Mouse (Mus musculus): ENCODE measurements around the gene Drc3.
A peak's percentile ranks its signal among the peaks of the same experiment; 100 is the strongest.

Drc3 gene

GRCm38 (mm10) chr11:60352559-60353411 lies at the start of gene Drc3, which contains the start of gene Tom1l2:
Gene Drc3, plus strand, starts transcription at chr11:60353329.
Gene Tom1l2, minus strand, starts transcription at chr11:60352905.
- DNase-seq (ENCODE audit: low read depth, low spot score) = peak; percentile 99

GRCm38 (mm10) chr11:60303497-60303896 lies 49.6 kb upstream of the Drc3 start:
- DNase-seq (ENCODE audit: low read depth, low spot score) = no peak

- no peak for DNase-seq (ENCODE audit: low read depth, low spot score)
These were observed 47.5 kb upstream of the Drc3 start for GRCm38 (mm10) chr11:60305611-60306010.

- DNase-seq (ENCODE audit: low read depth, low spot score) = peak; percentile 48
These were observed 46.3 kb upstream of the Drc3 start for GRCm38 (mm10) chr11:60306834-60307233.

- DNase-seq (ENCODE audit: low read depth, low spot score) = no peak
These were observed 45.7 kb upstream of the Drc3 start for GRCm38 (mm10) chr11:60307375-60307825.

GRCm38 (mm10) chr11:60308061-60308460 lies 45.1 kb upstream of the Drc3 start:
- DNase-seq (ENCODE audit: low read depth, low spot score) = no peak

- DNase-seq (ENCODE audit: low read depth, low spot score) = no peak
These were observed 44.5 kb upstream of the Drc3 start for GRCm38 (mm10) chr11:60308506-60309116.

- no peak for DNase-seq (ENCODE audit: low read depth, low spot score)
These were observed 43.3 kb upstream of the Drc3 start for GRCm38 (mm10) chr11:60309875-60310274.

- DNase-seq (ENCODE audit: low read depth, low spot score) = no peak
These were observed 41.9 kb upstream of the Drc3 start for GRCm38 (mm10) chr11:60311025-60311854.

GRCm38 (mm10) chr11:60316250-60316649 lies 36.9 kb upstream of the Drc3 start:
- DNase-seq (ENCODE audit: low read depth, low spot score) = no peak

- DNase-seq (ENCODE audit: low read depth, low spot score) = no peak
These were observed 36.2 kb upstream of the Drc3 start for GRCm38 (mm10) chr11:60316883-60317282.

- DNase-seq (ENCODE audit: low read depth, low spot score) = no peak
These were observed 35.6 kb upstream of the Drc3 start for GRCm38 (mm10) chr11:60317376-60318102.

- DNase-seq (ENCODE audit: low read depth, low spot score) = no peak
These were observed 34.4 kb upstream of the Drc3 start for GRCm38 (mm10) chr11:60318716-60319115.

GRCm38 (mm10) chr11:60319257-60320066 lies 33.7 kb upstream of the Drc3 start:
- no peak for DNase-seq (ENCODE audit: low read depth, low spot score)

- peak; percentile 38 for DNase-seq (ENCODE audit: low read depth, low spot score)
These were observed 32.6 kb upstream of the Drc3 start for GRCm38 (mm10) chr11:60320426-60321037.

GRCm38 (mm10) chr11:60321438-60321837 lies 31.7 kb upstream of the Drc3 start:
- no peak for DNase-seq (ENCODE audit: low read depth, low spot score)

GRCm38 (mm10) chr11:60323731-60324130 lies 29.4 kb upstream of the Drc3 start:
- DNase-seq (ENCODE audit: low read depth, low spot score) = no peak

- DNase-seq (ENCODE audit: low read depth, low spot score) = no peak
These were observed 22.6 kb upstream of the Drc3 start for GRCm38 (mm10) chr11:60330551-60330950.

- DNase-seq (ENCODE audit: low read depth, low spot score) = no peak
These were observed 19.7 kb upstream of the Drc3 start for GRCm38 (mm10) chr11:60333461-60333860.

- DNase-seq (ENCODE audit: low read depth, low spot score) = no peak
These were observed 19.0 kb upstream of the Drc3 start for GRCm38 (mm10) chr11:60334124-60334523.
